Mouse (Mus musculus) spleen, adult 2 months (tissue): ENCODE data around the gene Agrp.

Experiments used
- CTCF ChIP-seq: fragments of 200-500 bp; IDR thresholded peaks from 2 replicates; pipeline ENCODE4 v1.5.1; 2011; ENCODE audit warnings: mild to moderate bottlenecking, inconsistent platforms; ENCODE audit not compliant: insufficient read depth, insufficient read length, insufficient replicate concordance; ENCODE audit errors: extremely low read depth
- POLR2A ChIP-seq: fragments of 200-500 bp; IDR thresholded peaks from 2 replicates; pipeline ENCODE4 v1.6.1; 2011; ENCODE audit warnings: low read depth, low read length, inconsistent platforms

- TF ChIP-seq CTCF (no peak), POLR2A (no peak)
Observed at GRCm38 (mm10) chr8:105605491-105606188, 31.6 kb downstream of the Agrp start.
